Mouse (Mus musculus) Patski (cell line): ENCODE data around the gene Asb2. TPM values are rescaled to one million over a fixed set of nuclear protein-coding genes. Genes with fewer than 3 reads are reported as not detected.
A peak's percentile ranks its signal among the peaks of the same experiment; 100 is the strongest.

Source experiments
- ATAC-seq: fragments of 100-300 bp; one replicate; pipeline ENCODE4 v1.8.0; 2021
- CTCF ChIA-PET: fragments of 350-600 bp; sonication (Branson Sonifier 250); formaldehyde crosslinking; loops from one replicate; lab custom pipeline; 2022; ENCODE audit warnings: inconsistent platforms; lab: Charles Lee
- POLR2A ChIA-PET: fragments of 350-600 bp; sonication (Branson Sonifier 250); formaldehyde crosslinking; loops from one replicate; lab custom pipeline; 2022; ENCODE audit warnings: antibody characterized with exemption, inconsistent platforms; lab: Charles Lee
- DNase-seq: peaks from one replicate; pipeline ENCODE4 v3.0.0-alpha.2; 2011; ENCODE audit warnings: low read depth, low spot score
- H3K27me3 ChIP-seq: fragments of 371-371 bp; one replicate; pipeline ENCODE4 v1.5.1; 2021
- CTCF ChIP-seq: fragments of 100-300 bp; IDR thresholded peaks from one replicate; pipeline ENCODE4 v1.5.1; 2021
- in situ Hi-C: fragments of 300-500 bp; cut with MboI; formaldehyde crosslinking; loops from 3 replicates; pipeline ENCODE4 v1.11.1; 2018; ENCODE audit warnings: low pct_unique_long_range_greater_than_20kb, mixed read lengths
- polyA plus RNA-seq: library from polyadenylated mRNA; unstranded; gene quantifications from one replicate; pipeline ENCODE4 v1.2.3, GENCODE M21; 2021

The Asb2 gene
- polyA plus RNA-seq, 1 experiment from 2014 or later = 0.04 TPM

DNA sequence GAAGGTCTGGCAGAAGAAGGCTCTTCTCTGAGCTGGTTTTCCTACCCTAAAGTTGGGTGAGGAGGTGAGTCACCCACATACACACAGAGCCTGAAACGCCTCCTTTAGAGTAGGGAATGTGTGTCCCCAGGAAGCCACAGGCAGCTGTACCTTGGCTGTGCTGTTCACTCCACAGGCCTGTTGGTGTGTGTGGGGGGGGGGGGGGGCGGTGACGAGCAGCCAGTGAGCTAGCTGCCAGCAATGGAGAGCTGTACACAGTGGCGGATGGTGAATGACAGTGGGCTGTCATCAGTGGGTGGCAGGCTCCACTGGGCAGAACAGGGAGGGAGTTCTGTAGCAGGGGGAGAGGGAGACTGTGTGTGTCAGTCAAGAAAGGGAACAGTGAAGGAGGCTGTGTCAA, 21.0 kb upstream of the Asb2 start:
- no peaks in the 10 kb centered on the region for H3K27me3 ChIP-seq
- no peak for TF ChIP-seq CTCF
- no peak for ATAC-seq
- in situ Hi-C loops = no loop called here
- ChIA-PET CTCF (interaction anchor here (1.1 to 1.8 kb wide), 2 partner anchors 9 to 11 kb away, joined by 4 to 11 read pairs; no protein-coding TSS in a partner anchor), POLR2A (no interaction called here)
- no peak for DNase-seq

- POLR2A ChIA-PET = no interaction called here
- H3K27me3 ChIP-seq = no peaks in the 10 kb centered on the region
- TF ChIP-seq CTCF = no peak
- CTCF ChIA-PET = interaction anchor here (1.8 kb wide), 1 partner anchor 8 kb away, joined by 11 read pairs; no protein-coding TSS in a partner anchor
- in situ Hi-C loops = no loop called here
- DNase-seq (no peak), ATAC-seq (no peak)
Measured at GRCm38 (mm10) chr12:103376124-103376523, 20.3 kb upstream of the Asb2 start.

GRCm38 (mm10) chr12:103373530-103374236, 17.9 kb upstream of the Asb2 start:
- no peak for DNase-seq
- TF ChIP-seq CTCF = no peak
- no peak for ATAC-seq
- in situ Hi-C loops = no loop called here
- H3K27me3 ChIP-seq = peaks cover 8% of the 10 kb centered on the region
- ChIA-PET POLR2A (no interaction called here), CTCF (interaction anchor here (1.5 kb wide), 1 partner anchor 14 kb away, joined by 5 read pairs; no protein-coding TSS in a partner anchor)

- TF ChIP-seq CTCF = peak; percentile 86
- ChIA-PET CTCF (interaction anchor here (0.7 to 3.5 kb wide), 5 partner anchors 8 to 229 kb away, joined by 3 to 8 read pairs (median 3); no protein-coding TSS in a partner anchor), POLR2A (no interaction called here)
- H3K27me3 ChIP-seq = peaks cover 20% of the 10 kb centered on the region
- ATAC-seq (no peak), DNase-seq (no peak)
- in situ Hi-C loops = no loop called here
Measured at GRCm38 (mm10) chr12:103371711-103372110, 15.9 kb upstream of the Asb2 start.

GRCm38 (mm10) chr12:103370861-103371260, 15.1 kb upstream of the Asb2 start:
- DNase-seq (no peak), ATAC-seq (no peak)
- ChIA-PET POLR2A (no interaction called here), CTCF (interaction anchor here (1.4 to 3.5 kb wide), 4 partner anchors 12 to 229 kb away, joined by 3 to 8 read pairs (median 4); no protein-coding TSS in a partner anchor)
- H3K27me3 ChIP-seq = peaks cover 25% of the 10 kb centered on the region
- TF ChIP-seq CTCF = no peak
- in situ Hi-C loops = no loop called here

GRCm38 (mm10) chr12:103368777-103369176, 13.0 kb upstream of the Asb2 start:
- ChIA-PET CTCF (interaction anchor here (1.4 to 2.0 kb wide), 5 partner anchors 8 to 62 kb away, joined by 4 to 11 read pairs (median 4); no protein-coding TSS in a partner anchor), POLR2A (no interaction called here)
- no peak for DNase-seq
- H3K27me3 ChIP-seq = peaks cover 29% of the 10 kb centered on the region
- ATAC-seq = no peak
- in situ Hi-C loops = no loop called here
- no peak for TF ChIP-seq CTCF

GRCm38 (mm10) chr12:103368326-103368669, 12.5 kb upstream of the Asb2 start:
- CTCF ChIA-PET = interaction anchor here (1.1 to 2.0 kb wide), 6 partner anchors 8 to 225 kb away, joined by 4 to 11 read pairs (median 4); no protein-coding TSS in a partner anchor
- ATAC-seq (no peak), DNase-seq (no peak)
- no peak for TF ChIP-seq CTCF
- in situ Hi-C loops = no loop called here
- peaks cover 29% of the 10 kb centered on the region for H3K27me3 ChIP-seq
- POLR2A ChIA-PET = no interaction called here

DNA sequence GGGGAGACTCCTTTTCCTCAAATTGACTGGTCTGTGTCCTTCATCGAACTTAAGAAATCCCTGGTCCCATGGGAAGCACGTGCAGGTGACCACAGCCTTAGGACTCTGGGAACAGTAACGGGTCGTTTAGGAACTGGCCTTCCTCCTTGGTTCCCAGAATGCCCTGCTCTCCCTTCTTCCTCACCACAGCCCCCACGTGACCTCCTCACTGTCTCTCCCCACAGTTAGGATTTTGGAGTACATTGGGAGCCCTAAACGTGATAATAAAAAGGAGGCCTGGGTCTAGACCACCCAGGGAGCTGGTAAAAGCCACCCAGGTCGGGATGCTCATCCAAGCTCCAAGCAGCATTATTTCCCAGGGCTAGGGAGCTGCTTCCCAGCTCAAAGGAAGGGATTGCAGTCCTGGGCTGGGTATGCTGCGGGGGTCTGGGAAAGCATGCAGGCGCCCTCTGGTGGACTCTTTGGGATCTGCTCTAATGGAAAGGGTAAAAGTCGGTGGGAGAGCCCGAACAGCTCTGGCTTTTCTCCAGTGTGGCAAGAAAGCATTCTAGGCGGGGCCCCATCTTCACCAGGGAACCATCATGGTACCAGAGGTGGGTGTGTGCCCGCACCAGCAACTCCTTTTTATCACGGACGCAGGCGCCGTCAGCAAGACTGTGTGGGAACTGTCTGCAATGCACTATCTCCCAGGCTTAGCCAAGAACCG, 12.0 kb upstream of the Asb2 start:
- ChIA-PET POLR2A (no interaction called here), CTCF (interaction anchor here (0.7 to 2.0 kb wide), 8 partner anchors 8 to 227 kb away, joined by 3 to 11 read pairs (median 4); no protein-coding TSS in a partner anchor)

DNA sequence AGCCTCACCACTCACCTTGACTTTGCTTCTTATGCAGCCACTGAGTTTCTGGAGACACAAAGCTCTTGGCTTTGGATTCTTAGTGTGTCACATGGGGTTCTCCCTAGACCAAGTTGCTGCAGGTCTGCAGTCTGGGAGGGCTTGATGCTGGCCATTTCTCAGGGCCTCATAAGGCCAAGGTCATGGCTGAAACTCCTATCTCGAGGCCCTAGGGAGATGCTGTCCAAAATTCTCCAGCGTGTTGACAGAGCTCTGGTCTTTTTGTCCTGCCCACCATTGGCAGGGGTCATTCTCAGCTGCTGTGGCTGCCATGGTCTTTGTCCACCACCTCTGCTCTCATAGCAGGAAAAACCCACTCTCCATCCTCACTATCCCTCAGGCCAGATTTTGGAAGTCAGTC, 11.4 kb upstream of the Asb2 start:
- ChIA-PET POLR2A (no interaction called here), CTCF (interaction anchor here (0.7 to 2.0 kb wide), 5 partner anchors 8 to 226 kb away, joined by 3 to 11 read pairs (median 4); no protein-coding TSS in a partner anchor)
- ATAC-seq (no peak), DNase-seq (no peak)
- in situ Hi-C loops = no loop called here
- H3K27me3 ChIP-seq = peaks cover 33% of the 10 kb centered on the region
- TF ChIP-seq CTCF = no peak

More for the DNA sequence above, 12.0 kb upstream of the Asb2 start:
- ATAC-seq (peak; percentile 86), DNase-seq (no peak)
- in situ Hi-C loops = no loop called here
- TF ChIP-seq CTCF = peak; percentile 89
- peaks cover 29% of the 10 kb centered on the region for H3K27me3 ChIP-seq

DNA sequence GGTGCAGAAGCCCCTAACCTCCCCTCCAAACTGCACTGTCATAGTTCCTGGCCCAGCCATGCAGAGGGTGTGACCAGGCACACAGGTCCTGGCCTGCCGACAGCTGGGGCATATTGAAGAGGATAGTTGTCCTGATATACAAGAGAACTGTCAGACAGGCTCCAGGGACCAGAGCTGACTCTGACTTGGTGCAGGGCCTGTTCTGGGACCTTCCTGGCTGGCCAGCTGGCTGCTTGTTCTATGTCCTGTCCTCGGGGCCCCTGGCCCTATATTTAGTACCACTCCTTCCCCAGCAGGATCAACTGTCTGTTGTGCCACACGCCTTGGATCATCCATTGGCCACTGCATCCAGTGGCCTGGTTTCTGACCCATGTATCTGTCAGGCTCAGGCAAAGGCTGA, 6.5 kb upstream of the Asb2 start:
- DNase-seq (no peak), ATAC-seq (no peak)
- peaks cover 38% of the 10 kb centered on the region for H3K27me3 ChIP-seq
- in situ Hi-C loops = no loop called here
- ChIA-PET CTCF (interaction anchor here (1.4 kb wide), 1 partner anchor 28 kb away, joined by 3 read pairs; no protein-coding TSS in a partner anchor), POLR2A (no interaction called here)
- TF ChIP-seq CTCF = no peak
